Mouse (Mus musculus): ENCODE results near the gene Recql5. TPM values are rescaled to one million over a fixed set of nuclear protein-coding genes. Genes with fewer than 3 reads are reported as not detected.

Recql5 gene
- polyA plus RNA-seq, 1 experiment from 2014 or later = 22.9 TPM

GRCm38 (mm10) chr11:115845819-115846218 is 87.5 kb downstream of the Recql5 start:
- Histone ChIP-seq H3K27me3 (no peaks in the 10 kb centered on the region), H3K9ac (no peak overlapping the region)
- WGBS = 94% methylated on average over 2 of the region's 2 CpGs

DNA sequence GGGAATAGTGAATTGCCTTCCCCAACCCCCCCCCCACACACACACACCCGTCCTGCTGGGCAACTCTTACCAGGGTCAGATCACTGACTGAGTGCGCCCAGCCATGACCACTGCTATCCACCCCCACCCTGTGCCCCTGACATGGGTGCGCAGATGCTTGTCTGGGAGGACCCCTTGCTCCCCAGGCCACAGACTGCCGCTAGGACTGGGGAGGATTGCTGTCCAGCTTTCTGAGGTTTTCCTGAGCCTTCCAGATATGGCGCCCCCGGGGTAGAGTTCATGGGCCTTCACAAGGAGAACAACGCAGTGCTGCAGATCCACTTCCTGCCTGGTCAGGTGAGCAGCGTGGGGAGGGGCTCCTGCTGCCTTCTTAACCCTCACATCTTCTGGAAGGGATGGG is 89.0 kb downstream of the Recql5 start:
- ATAC-seq (ENCODE audit: insufficient number of reproducible peaks, insufficient read depth, low FRiP score, low TSS enrichment, low read depth) = no peak
- peaks cover 9% of the 10 kb centered on the region; the same call in 1 of the 2 replicates for H3K36me3 ChIP-seq
- no peaks in the 10 kb centered on the region for H3K27me3 ChIP-seq
- 53% methylated on average over 8 of the region's 8 CpGs for WGBS
- H3K9ac ChIP-seq = no peak overlapping the region
- H3K4me1 ChIP-seq = peaks cover 36% of the 10 kb centered on the region
- H3K9me3 ChIP-seq = no peaks in the 10 kb centered on the region
- no peak overlapping the region for H3K4me3 ChIP-seq
- H3K27ac ChIP-seq = no peak overlapping the region
- H3K4me2 ChIP-seq = no peak overlapping the region

More at GRCm38 (mm10) chr11:115845819-115846218, 87.5 kb downstream of the Recql5 start:
- Histone ChIP-seq H3K4me1 (peaks cover 27% of the 10 kb centered on the region), H3K9me3 (no peaks in the 10 kb centered on the region), H3K4me2 (no peak overlapping the region), H3K36me3 (peaks cover 13% of the 10 kb centered on the region; the same call in 1 of the 2 replicates), H3K4me3 (no peak overlapping the region), H3K27ac (no peak overlapping the region)
- no peak for ATAC-seq (ENCODE audit: insufficient number of reproducible peaks, insufficient read depth, low FRiP score, low TSS enrichment, low read depth)

- Histone ChIP-seq H3K4me3 (no peak overlapping the region), H3K36me3 (peaks cover 9% of the 10 kb centered on the region; the same call in 1 of the 2 replicates), H3K9me3 (no peaks in the 10 kb centered on the region), H3K9ac (no peak overlapping the region), H3K4me1 (peaks cover 40% of the 10 kb centered on the region), H3K27me3 (no peaks in the 10 kb centered on the region), H3K4me2 (no peak overlapping the region), H3K27ac (no peak overlapping the region)
- no peak for ATAC-seq (ENCODE audit: insufficient number of reproducible peaks, insufficient read depth, low FRiP score, low TSS enrichment, low read depth)
- WGBS = 82% methylated on average over 5 of the region's 5 CpGs
Measured at GRCm38 (mm10) chr11:115843891-115844239, 89.4 kb downstream of the Recql5 start.

DNA sequence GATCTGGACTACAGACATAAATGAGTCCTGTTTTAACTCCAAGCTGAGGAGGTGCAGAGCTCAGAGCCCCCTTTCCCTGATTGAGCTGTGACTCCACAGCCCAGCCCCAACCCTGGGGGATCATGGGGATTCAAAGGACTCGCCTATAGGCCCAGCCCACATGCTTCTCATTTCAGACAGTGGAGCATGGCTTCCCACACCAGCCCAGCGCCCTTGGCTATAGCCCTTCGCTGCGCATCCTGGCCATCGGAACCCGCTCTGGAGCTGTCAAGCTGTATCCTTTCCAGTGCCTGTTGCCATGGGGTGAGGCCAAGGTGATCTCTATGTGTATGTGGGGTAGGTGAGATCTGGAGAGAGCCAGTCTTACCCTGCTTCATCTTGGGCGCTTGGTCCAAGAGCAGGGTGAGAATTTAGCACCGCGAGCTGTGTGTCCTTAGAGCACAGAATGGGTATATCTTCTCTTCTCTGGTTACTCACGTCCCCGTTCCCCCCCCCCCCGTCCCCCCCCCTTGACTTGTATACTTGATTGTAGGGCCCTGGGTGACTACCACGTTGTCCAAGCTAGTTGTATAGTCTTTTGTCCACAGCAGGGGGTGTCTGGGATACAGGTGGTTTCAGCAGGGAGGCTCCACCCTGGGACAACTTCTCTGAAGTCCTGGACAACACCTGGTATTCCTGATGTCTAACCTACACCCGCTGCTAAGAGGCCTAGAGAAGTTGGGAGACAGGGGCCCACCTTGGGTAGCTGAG is 90.0 kb downstream of the Recql5 start:
- Histone ChIP-seq H3K27me3 (no peaks in the 10 kb centered on the region), H3K27ac (no peak overlapping the region), H3K36me3 (peaks cover 9% of the 10 kb centered on the region; the same call in 1 of the 2 replicates), H3K4me1 (peaks cover 45% of the 10 kb centered on the region), H3K9me3 (no peaks in the 10 kb centered on the region), H3K4me3 (no peak overlapping the region), H3K9ac (no peak overlapping the region), H3K4me2 (no peak overlapping the region)
- 68% methylated on average over 14 of the region's 14 CpGs for WGBS
- ATAC-seq (ENCODE audit: insufficient number of reproducible peaks, insufficient read depth, low FRiP score, low TSS enrichment, low read depth) = no peak

Other genes starting within 250 kb of the Recql5 start
- 77.7 and 108 TPM in 2 replicates for gene Grb2, start 224.9 kb downstream of the Recql5 start, polyA plus RNA-seq (2015; fragmentation: Nextera tagmentation; extraction: Ambion mirVana)
- gene Tmem94, start 168.0 kb downstream of the Recql5 start, polyA plus RNA-seq (2015; fragmentation: Nextera tagmentation; extraction: Ambion mirVana) = 24.8 and 24.9 TPM in 2 replicates
- 16.1 and 17.3 TPM in 2 replicates for gene Caskin2, start 119.8 kb downstream of the Recql5 start, polyA plus RNA-seq (2015; fragmentation: Nextera tagmentation; extraction: Ambion mirVana)
- 31.3 and 34.6 TPM in 2 replicates for gene Tsen54, start 118.8 kb downstream of the Recql5 start, polyA plus RNA-seq (2015; fragmentation: Nextera tagmentation; extraction: Ambion mirVana)
- gene Llgl2, start 109.4 kb downstream of the Recql5 start, polyA plus RNA-seq (2015; fragmentation: Nextera tagmentation; extraction: Ambion mirVana) = 8.1 and 9.5 TPM in 2 replicates
- gene Myo15b, start 75.1 kb downstream of the Recql5 start, polyA plus RNA-seq (2015; fragmentation: Nextera tagmentation; extraction: Ambion mirVana) = 0.67 and 1.0 TPM in 2 replicates
- 3.3 and 3.4 TPM in 2 replicates for gene Smim5, start 33.5 kb downstream of the Recql5 start, polyA plus RNA-seq (2015; fragmentation: Nextera tagmentation; extraction: Ambion mirVana)
- gene Smim6, start 21.5 kb downstream of the Recql5 start, polyA plus RNA-seq (2015; fragmentation: Nextera tagmentation; extraction: Ambion mirVana) = 1.1 and 1.2 TPM in 2 replicates
- gene Sap30bp, start 195 bp downstream of the Recql5 start, polyA plus RNA-seq (2015; fragmentation: Nextera tagmentation; extraction: Ambion mirVana) = 47.0 and 53.9 TPM in 2 replicates
- gene Itgb4, start 41.2 kb upstream of the Recql5 start, polyA plus RNA-seq (2015; fragmentation: Nextera tagmentation; extraction: Ambion mirVana) = 11.2 and 11.6 TPM in 2 replicates
- 169 and 189 TPM in 2 replicates for gene Galk1, start 79.2 kb upstream of the Recql5 start, polyA plus RNA-seq (2015; fragmentation: Nextera tagmentation; extraction: Ambion mirVana)
- gene H3f3b, start 94.5 kb upstream of the Recql5 start, polyA plus RNA-seq (2015; fragmentation: Nextera tagmentation; extraction: Ambion mirVana) = 2,264 and 2,363 TPM in 2 replicates
- 40.7 and 44.9 TPM in 2 replicates for gene Unk, start 96.8 kb upstream of the Recql5 start, polyA plus RNA-seq (2015; fragmentation: Nextera tagmentation; extraction: Ambion mirVana)
- gene Unc13d, start 144.5 kb upstream of the Recql5 start, polyA plus RNA-seq (2015; fragmentation: Nextera tagmentation; extraction: Ambion mirVana) = 2.7 and 2.9 TPM in 2 replicates
- 48.8 and 52.0 TPM in 2 replicates for gene Wbp2, start 153.5 kb upstream of the Recql5 start, polyA plus RNA-seq (2015; fragmentation: Nextera tagmentation; extraction: Ambion mirVana)
- gene Trim47, start 193.7 kb upstream of the Recql5 start, polyA plus RNA-seq (2015; fragmentation: Nextera tagmentation; extraction: Ambion mirVana) = 8.6 and 9.4 TPM in 2 replicates
- gene Trim65, start 197.7 kb upstream of the Recql5 start, polyA plus RNA-seq (2015; fragmentation: Nextera tagmentation; extraction: Ambion mirVana) = 2.8 and 3.2 TPM in 2 replicates
- 75.2 and 80.0 TPM in 2 replicates for gene Mrpl38, start 205.4 kb upstream of the Recql5 start, polyA plus RNA-seq (2015; fragmentation: Nextera tagmentation; extraction: Ambion mirVana)
- 49.5 and 60.3 TPM in 2 replicates for gene Fbf1, start 234.7 kb upstream of the Recql5 start, polyA plus RNA-seq (2015; fragmentation: Nextera tagmentation; extraction: Ambion mirVana)

Measured in embryonic facial prominence, embryonic 13.5 days (tissue).